Mouse (Mus musculus) layer of hippocampus, postnatal 25 days (tissue): ENCODE measurements around the gene Trh. TPM values are rescaled to one million over a fixed set of nuclear protein-coding genes. Genes with fewer than 3 reads are reported as not detected.
A peak's percentile ranks its signal among the peaks of the same experiment; 100 is the strongest.

ENCODE experiments used
- DNase-seq, 2 experiments: peaks; one replicate each; pipeline ENCODE4 v3.0.0; 2022; ENCODE audit warnings: mixed read lengths in 2 of 2, low spot score in 1 of 2; ENCODE audit errors: extremely low spot score in 1 of 2
- total RNA-seq, 2 experiments: library from RNA; stranded (reverse); gene quantifications; 2 replicates each; pipeline ENCODE4 v1.2.3; 2021

Trh gene
- 1 to 10 TPM; 1.3 to 1.7 TPM for total RNA-seq

DNA sequence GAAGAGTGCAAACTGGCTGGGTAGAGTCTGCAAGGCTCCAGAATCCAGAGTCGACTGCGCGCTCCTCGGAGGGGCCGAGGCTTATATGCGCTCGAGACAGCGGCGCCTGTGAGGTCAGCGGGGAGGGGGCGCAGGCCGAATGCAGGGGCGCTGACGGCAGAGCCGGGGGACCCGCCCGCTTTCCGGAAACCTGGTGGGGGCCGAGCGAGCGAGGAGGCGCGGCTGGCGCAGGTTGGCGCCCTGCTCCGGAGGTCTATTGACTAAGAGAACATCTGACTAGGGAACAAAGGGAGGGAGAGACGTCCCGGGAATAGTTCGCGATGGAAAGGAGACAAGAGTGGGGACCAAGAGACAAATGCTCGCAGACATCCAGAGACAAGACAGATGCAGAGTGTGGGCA, at the start of gene Trh:
TSS of gene Trh (minus strand) at position 60 of the 400 bp plus-strand sequence.
- DNase-seq, result no peak

DNA sequence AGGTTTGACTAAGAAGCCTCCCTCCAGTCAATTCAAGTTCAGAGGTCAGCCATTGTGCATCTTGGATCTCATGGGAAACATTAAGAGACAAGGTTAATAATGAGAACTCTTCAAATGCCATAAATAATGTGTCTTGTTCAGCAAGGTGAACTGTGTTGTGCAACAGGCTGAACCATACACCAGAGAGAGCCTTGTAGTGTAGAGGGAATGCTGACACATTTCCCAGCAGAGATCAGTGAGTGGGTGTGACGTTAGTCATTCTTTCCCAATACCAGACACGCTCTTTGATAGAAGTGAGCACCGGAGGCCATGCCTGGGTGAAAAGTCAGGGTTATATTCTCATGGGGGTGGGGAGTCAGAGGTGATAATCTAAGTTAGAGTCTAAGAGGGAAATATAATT, 46.4 kb upstream of the Trh start:
- DNase-seq, result no peak

DNA sequence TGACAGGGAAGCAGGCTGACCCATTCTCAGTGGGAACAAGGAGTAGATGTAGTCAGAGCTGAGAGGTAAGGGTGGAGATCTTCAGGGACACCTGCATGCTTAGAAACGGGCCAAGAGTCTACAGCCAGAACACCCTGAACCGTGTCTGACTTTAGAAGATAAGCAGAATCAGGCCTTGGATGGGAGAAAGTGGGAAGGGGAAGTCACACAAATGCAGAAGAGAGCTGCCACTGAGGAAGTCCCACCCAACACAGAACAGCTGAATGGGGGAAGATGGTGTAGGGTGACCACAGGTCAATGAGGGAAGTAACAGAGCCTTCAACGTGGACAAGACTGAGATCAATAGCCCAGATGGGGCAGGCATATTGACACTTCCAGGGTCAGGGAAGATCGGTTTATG, 42.4 kb upstream of the Trh start:
- no peak for DNase-seq

DNA sequence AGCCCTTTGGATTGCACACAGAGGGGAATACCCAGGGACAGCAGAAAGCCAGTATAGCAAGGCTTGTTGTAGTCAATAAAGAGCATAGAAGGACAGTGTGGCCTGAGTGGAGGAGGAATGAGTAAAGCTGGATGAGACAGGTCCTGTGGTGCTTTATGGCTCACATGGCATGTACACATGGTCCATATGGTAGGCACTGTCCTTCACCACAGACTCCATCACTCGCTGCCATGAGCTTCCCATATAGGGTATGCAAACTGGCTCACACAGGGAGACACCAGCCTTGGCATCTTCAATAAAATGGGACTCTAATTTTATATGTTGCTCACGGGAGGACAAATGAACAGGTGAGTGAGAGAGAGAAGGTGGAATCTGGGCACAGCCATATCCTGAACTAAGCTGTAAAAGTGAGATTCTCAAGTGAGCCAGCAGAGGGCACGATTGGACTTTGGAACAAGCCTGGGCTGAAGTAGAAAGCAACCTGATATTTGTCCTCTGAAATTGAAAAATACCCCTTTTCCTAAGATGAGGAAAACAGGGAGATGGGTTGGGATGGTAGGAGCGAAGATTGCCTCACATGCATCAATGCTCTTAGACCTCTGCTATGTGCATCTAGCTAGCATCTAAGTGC, 41.9 kb upstream of the Trh start:
- DNase-seq, result peak; percentile 45 to 88

DNA sequence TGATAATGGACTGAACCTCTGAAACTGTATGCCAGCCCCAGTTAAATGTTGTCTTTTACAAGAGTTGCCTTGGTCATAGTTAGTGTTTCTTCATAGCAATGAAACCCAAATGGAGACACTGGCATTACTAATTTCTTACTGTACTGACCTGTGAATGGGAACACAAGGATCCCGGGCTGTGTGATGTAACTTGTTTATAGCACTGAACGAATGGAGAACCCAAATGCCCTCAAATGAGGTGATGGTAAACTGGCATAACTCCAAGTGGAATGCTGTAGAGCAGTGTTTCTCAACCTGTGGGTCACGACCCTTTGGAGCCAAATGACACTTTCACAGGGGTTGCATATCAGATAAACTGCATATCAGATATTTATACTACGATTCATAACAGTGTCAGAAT, 41.1 kb upstream of the Trh start:
- no peak for DNase-seq

DNA sequence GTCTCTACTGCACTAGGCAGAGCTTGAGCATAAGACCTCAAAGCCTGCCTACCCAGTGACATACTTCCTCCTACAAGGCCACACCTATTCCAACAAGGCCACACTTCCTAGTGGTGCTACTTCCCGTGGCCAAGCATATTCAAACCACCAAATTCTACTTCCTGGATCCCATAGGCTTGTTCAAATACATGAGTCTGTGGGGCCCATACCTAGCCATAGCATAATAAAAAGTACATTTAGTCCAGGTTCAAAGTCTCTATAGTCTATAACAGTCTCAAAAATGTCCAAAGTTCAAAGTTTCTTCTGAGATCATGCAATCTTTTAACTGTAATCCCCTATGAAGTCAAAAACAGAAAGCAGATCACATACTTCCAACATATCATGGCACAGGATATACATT, 32.7 kb upstream of the Trh start:
- no peak for DNase-seq

DNA sequence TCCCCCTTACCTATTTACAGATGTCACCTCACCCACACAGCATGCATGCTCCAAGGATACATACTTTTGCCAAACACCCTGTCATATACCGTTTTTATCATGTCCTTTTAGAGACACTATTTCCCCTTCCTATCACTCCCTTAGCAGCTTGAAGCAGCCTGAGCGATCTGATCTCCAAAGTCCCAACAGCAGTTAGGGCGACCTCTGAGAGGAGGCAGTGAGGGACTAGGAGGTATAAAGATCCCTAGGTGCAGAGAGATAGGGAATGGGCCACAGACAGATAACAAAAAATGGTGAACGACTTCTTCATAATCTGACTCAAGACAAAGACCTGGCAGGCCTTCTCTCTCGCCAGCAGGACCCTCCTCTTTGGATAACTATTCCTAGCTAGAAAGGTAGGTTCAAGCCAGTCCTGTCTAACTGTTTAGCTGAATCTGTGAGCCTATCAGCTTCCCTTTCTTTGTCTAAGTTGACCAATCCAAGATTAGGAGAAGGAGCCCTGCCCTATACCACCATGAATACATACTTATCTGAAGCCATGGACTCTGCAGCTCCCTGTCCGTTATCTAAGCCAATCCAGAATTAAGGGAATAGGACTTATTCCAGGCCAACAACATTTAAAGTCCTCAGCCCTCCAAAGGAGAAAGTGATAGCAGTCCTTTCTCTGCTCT, 29.3 kb upstream of the Trh start:
- no peak for DNase-seq

DNA sequence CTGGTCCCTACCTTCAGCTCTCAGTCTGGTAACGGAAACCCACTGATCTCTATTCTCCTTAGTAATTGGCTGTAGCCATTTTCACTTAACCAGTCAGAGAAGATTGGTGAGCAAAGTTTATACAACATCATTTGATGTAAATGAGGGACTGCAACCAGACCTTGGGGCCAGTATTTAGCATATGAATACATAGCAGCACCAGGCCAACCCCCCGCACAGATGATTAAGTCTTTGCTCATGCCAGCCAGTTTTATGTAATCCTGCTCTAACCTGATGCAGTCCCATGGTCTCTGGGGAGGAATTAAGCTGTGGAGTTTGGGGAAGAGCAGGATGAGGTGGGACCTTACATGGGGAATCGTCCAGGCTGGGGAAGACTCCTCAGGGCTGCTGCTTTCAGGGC, 28.2 kb upstream of the Trh start:
- no peak for DNase-seq

DNA sequence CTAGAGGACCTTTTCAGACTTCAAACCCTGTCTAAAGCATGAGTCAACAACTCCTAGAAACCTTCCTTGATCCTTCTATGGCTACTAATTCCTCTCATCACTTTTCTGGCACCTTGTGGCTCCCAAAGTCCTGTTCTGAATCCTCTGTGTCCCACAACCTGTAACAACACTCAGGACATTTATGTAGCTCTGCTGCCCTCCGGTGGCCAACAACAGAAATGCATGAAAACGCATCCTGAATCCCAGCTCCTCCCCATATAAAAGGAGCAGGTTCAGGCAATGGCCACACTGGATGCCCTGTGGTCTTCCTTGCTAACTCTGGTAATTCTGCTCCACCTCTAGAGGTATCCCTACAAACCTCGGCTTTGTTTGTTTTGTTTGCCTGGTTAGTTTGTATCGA, 24.6 kb upstream of the Trh start:
- DNase-seq, result peak; percentile 55 to 77

DNA sequence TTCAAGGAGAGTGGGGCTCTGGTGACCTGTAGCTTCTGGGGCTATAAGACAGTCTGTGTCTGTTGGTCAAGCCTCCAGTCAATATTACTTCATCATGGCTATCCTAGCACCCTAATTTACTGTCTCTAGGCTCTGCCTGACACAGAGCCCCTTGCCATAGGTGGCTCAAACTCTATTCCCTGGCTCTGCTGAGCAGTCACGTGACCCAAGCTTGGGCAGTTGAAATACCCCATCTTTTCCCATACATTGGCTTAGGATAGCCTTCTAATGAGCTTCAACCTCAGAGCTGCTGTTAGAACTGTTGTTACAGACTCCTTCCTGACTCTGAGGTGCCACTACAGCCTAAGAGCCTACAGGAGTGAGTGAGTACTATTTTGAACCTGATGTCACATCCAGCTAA, 23.6 kb upstream of the Trh start:
- DNase-seq, result no peak

DNA sequence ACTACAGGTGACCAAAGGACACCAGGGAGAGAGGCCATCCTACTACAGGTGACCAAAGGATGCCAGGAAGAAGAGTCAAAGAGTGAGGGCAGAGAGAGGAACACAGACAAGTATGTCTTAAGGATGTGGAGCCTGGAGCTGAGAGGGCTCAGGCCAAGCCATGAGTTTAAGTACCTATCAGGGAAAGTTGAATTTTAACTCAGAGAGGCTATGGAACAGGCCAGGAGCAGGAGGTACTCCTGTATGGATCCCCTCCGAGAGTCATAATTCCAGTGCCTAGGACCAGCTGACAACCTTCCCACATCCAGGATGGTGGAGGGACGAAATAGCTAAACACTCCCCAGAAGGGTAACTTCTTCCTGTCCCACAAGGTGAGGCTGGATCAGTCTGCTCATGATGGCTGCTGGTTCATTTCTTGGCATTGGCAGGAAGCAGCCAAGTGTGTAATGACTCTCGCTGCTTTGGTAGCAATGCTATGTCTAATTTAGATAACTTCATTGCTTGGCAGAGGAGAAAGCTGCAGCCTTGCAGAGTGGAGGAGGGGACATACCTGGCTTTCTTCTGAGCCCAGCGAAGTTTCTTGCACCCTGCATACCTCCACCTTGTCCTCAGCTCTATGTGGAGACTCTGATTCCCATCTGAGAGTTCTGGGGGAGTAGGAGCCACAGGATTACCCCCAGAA, 16.9 kb upstream of the Trh start:
- no peak for DNase-seq

DNA sequence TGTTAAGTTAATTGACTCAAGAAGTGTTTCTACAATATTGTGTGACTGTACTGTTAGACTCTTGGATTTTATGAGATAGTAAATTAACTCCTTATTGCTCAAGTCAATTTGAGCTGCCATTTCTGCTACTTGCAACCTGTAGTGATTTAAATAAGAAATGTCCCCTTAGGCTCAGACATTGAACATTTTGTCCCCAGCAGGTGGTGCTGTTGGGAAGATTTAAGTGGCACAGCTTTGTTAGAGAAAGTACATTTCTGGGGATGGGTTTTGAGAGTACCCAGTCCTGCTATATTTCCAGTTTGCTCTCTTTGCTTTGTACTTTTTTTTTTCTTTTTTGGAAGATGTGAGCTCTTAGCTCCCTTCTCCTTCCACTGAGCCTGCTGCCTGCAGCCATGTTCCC, 10.9 kb upstream of the Trh start:
- DNase-seq, result no peak

DNA sequence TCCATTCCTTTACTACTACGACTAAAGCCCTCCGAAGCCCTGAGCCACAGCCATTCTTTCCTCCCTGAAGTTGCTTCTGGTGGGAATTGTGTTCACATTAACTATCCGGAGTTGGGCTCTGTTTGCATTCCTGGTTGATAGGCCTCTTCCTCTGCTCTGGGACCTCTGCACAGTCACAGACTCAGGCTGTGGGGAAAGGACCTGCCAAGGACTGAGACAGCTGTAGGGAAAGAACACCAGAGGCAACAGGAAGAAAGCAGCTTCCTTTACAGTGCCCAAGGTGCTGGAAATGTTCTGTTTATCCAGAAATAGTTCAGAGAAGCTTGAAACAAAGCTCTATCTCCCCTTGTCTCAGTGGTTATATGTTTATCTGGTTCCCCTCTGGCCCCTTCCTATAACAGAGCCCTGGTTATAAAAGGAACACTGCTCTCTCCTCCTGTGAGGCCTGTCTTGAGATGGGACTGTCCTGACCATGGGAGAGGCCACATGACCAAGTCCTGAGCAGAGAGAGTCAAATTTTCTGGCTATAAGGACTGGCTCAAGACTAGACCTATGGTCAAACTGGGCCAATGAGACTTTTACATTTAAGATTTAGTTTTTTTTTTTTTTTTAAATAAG, 8.9 kb upstream of the Trh start:
- DNase-seq, result no peak

DNA sequence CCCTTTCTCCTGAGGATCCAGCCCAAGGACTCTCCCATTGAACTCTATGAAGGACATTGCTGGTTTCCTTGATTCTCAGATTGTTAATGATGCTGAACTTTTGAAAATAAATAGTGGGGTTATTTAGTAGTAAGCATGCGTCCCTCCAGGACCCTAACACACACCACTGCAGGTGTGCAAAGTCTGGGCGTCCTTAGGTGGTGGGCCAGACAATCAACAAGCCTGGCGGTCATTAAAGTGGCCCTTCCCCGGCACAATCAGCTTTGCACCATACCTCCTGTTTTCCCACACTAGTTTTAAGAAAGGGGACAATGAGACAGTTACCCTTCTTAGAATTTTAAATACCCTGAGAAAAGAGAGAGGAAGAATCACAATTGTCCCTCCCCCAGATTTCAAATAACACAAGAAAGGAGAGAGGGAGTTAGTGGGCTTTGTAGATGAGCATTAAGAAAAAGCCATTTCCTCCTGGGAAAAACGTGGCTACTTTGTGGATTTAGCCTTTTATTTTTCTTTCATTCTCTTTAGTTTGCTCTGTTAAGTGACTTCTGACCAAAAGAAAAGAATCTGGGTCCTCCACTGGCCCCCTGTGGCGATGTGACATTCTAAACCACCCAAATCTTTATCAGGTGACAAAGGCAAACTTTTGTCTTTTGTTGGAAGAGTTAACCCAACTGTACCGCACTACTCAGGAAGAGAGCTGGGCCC, 2.9 kb upstream of the Trh start:
- DNase-seq, result no peak

DNA sequence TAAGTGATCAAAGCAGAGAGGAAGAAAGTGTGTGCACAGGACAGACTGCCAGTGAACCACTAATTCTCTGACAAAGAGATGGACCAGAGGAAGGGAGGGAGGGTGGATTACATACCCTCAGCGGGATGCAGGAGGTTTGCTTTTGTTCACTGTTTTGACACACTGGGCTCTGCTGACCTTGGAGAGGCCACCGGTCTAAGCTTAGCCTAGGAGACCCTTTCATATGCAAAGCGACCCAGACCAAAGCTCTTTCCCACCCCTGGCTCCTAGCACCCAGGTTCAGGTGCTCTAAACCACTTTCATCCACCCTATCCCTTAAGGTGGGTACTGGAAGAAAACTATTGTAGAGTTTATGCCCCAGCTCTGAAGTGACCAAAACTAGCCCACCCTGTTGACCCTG, 1.9 kb upstream of the Trh start:
- no peak for DNase-seq

DNA sequence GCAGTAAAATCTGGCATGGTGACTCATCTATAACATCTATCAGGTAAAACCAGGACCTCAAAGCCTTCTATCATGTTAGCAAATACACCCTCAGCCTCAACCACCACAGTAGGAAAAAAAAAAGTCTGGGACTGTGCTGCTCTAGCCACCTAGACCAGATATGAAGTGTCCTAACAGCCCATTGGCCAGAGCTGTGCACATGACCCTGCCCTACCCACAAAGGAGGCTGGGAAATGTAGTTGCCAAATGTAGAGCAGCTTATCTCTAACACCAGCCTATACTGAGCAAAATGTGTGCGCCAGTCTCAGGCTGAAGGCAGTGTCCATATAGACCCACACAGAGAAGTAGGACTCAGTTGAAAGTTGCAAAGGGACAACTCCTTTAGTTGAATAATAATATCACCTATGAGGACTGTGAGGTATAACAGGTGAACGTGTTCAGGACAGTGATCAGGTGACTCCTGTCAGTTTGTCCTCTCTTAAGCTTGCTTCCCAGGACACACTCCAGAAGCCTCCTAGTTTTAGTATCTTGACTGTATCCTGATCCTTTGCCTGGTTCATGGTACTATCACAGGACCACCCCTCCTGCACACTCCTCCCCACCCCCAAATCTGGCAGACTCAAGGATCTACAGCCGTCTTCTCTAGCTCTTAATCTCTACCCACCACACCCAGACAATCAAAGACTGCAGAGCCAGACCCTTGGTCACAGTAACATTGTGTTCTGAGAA, 3.1 kb downstream of the Trh start:
- DNase-seq, result peak in 1 of 2 experiments; percentile 43

DNA sequence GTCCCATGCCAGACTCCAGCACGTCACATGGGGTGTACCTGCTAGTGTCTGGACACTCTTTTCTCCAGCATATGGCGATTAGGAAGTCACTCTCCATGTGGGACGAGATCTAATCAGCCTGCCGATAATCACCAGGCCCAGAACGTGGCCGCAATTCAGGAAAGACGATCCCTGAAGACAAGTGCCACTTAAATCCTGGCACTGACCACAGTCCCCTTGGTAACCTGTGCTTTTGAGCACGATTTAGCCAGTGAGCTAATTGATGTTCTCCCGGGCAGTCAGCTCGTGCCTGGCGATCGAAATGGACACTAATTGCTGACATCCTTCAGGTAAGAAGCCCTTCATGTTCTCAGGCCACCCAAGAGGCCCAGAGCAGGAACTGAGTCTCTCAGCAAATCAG, 9.4 kb downstream of the Trh start:
- DNase-seq, result no peak

DNA sequence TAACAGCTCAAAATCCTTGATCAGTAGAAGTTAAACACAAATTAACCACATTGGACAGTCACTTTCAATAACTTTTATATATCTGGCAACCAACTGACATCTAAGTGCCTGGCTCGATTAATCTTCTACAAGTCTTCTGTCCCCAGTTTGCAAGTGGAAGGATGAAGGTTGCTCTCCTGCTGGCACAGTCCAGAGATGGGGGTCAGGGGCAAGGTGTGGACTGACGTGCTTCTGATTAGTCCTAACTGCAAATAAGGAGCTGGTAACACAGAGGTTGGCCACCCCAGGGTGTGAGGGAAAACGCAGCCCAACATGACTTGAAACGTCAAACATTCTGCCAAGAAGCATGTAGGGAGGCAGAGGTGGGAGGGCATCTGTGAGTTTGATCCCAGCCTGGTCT, 12.7 kb downstream of the Trh start:
- no peak for DNase-seq

DNA sequence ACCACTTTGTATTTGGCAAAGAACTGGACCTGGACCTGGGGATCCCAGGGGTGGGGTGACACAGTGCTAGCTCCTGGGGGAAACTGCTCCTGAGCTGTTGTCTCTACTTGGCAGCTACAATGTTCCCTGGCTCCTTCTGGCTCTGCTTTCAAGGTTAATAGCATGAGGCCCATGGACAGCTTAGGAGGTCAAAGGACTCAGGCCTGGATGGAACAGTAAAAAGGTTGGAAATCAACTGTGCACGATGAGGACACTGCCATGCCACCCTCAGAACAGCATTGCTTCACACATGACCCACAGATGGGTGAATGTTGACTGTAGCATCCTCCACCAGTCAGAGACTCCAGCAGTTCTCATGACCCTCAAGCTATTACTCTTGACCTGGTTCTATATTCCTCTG, 13.1 kb downstream of the Trh start:
- no peak for DNase-seq

DNA sequence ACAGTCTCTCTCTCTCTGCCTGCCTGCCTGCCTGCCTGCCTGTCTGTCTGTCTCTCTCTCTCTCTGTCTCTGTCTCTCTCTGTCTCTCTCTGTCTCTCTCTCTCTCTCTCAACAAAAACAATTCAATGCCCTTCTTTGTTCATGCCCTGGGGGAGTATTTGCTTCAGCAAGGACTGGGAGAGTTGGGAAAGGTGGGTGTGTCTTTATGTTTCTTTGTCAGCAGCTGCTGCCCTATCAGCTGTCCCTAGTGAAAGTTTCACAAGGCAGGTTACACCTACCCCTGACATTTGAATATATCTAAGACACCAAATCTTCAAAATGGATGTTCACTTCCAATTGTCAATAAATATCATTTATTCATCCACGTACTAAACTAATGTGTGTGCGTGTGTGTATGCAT, 14.9 kb downstream of the Trh start:
- no peak for DNase-seq
